Mouse (Mus musculus): ENCODE measurements at regions not wholly inside any gene's neighbourhood (a gene's known extent, or its start where the extent isn't known, plus 50 kb on each side); places are given as distances from the start of the nearest gene placed in this dataset.

- TF ChIP-seq CTCF (IDR thresholded peaks at IDR 0.05; ENCODE audit: control insufficient read depth, insufficient read depth, insufficient read length) (no peak), MYOG (IDR thresholded peaks at IDR 0.05; ENCODE audit: control insufficient read depth, extremely low read depth, insufficient read length) (no peak), CEBPB (IDR thresholded peaks at IDR 0.05; ENCODE audit: low read depth) (no peak), USF1 (IDR thresholded peaks at IDR 0.05; ENCODE audit: low read depth) (no peak), MAX (IDR thresholded peaks at IDR 0.05) (no peak)
Measured at GRCm38 (mm10) chr4:81898661-81899060, 456.0 kb upstream of the Mpdz start.
